Mouse (Mus musculus) lung, postnatal 0 days (tissue): Measurements from ENCODE around the gene Cacna1d. TPM values are rescaled to one million over a fixed set of nuclear protein-coding genes. Genes with fewer than 3 reads are reported as not detected.

Experiments used
- ATAC-seq: fragments of 200-750 bp; cut with Nextera tagmentation; 2 replicates; pipeline ENCODE4 v1.8.0; 2017; ENCODE audit warnings: moderate library complexity
- DNase-seq: peaks from one replicate; pipeline ENCODE4 v3.0.0-alpha.2; 2016; ENCODE audit warnings: low spot score
- H3K27ac ChIP-seq: fragments of 300-500 bp; sonication (generic); 2 replicates; pipeline ENCODE4 v1.5.1; 2014; ENCODE audit warnings: antibody characterized with exemption, mild to moderate bottlenecking, low read length, mixed read lengths
- H3K27me3 ChIP-seq: fragments of 300-500 bp; sonication (generic); replicated peaks from 2 replicates; pipeline ENCODE4 v1.6.1; 2014; ENCODE audit warnings: low read length, mixed read lengths; ENCODE audit not compliant: insufficient read depth
- H3K36me3 ChIP-seq: fragments of 300-500 bp; sonication (generic); 2 replicates; pipeline ENCODE4 v1.6.1; 2014; ENCODE audit warnings: low read length, mixed read lengths; ENCODE audit not compliant: insufficient read depth
- H3K4me1 ChIP-seq: fragments of 300-500 bp; sonication (generic); 2 replicates; pipeline ENCODE4 v1.6.1; 2014; ENCODE audit warnings: antibody characterized with exemption, low read depth, low read length, mixed read lengths; ENCODE audit not compliant: insufficient read depth
- H3K4me2 ChIP-seq: fragments of 300-500 bp; sonication (generic); replicated peaks from 2 replicates; pipeline ENCODE4 v1.6.1; 2014; ENCODE audit warnings: low read depth, mild to moderate bottlenecking, low read length, moderate library complexity, mixed read lengths
- H3K4me3 ChIP-seq: fragments of 300-500 bp; sonication (generic); 2 replicates; pipeline ENCODE4 v1.5.1; 2014; ENCODE audit warnings: low read depth, low read length
- H3K9ac ChIP-seq: fragments of 300-500 bp; sonication (generic); replicated peaks from 2 replicates; pipeline ENCODE4 v1.6.1; 2014; ENCODE audit warnings: low read depth, mild to moderate bottlenecking
- H3K9me3 ChIP-seq: fragments of 300-500 bp; sonication (generic); 2 replicates; pipeline ENCODE4 v1.6.1; 2016; ENCODE audit warnings: low read length, mixed read lengths
- CTCF ChIP-seq: IDR thresholded peaks from 2 replicates; pipeline ENCODE4 v1.5.1; 2016; ENCODE audit warnings: antibody characterized with exemption, mild to moderate bottlenecking
- EP300 ChIP-seq: IDR thresholded peaks from 2 replicates; pipeline ENCODE4 v1.6.1; 2016; ENCODE audit warnings: antibody characterized with exemption, mild to moderate bottlenecking, control low read depth
- WGBS: fragments of 180-500 bp; shearing (Covaris S2); extraction: QIAGEN DNeasy Blood & Tissue Kit; methylation state at CpG from one replicate; pipeline ENCODE4 v1.1.7; 2014; 5-methylcytosine and 5-hydroxymethylcytosine counted together
- polyA plus RNA-seq: library from polyadenylated mRNA; unstranded; fragments of >200 nt; fragmentation: Nextera tagmentation; extraction: Ambion mirVana; gene quantifications from 2 replicates; pipeline ENCODE4 v1.2.1, GENCODE M21; 2015

The Cacna1d gene
- polyA plus RNA-seq, 1 experiment from 2014 or later: 12.5 TPM

DNA sequence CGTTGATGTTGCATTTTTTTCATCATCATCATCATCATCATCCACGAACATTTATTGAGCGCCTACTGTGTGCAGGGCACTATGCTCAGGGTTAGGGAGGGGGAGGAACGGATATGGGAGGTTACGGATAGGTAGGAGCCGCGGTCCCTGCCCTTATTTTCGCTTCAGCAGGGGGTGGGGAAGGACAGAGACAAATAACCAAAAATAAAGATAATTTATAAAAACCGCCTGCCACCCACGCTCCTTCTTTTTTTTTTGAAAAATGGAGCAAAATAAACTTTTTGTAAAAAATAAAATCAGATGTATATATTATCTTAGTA lies 138.3 kb downstream of the Cacna1d start:
- Histone ChIP-seq H3K4me1 (peaks cover 7% of the 10 kb centered on the region), H3K9ac (peak overlapping the region; percentile 64), H3K27me3 (peaks cover 9% of the 10 kb centered on the region; the same call in 1 of the 2 replicates), H3K27ac (peak overlapping the region; percentile 78; the same call in 1 of the 2 replicates), H3K36me3 (no peaks in the 10 kb centered on the region), H3K4me2 (peak overlapping the region; percentile 93), H3K4me3 (peak overlapping the region; percentile 48), H3K9me3 (no peaks in the 10 kb centered on the region)
- peak; percentile 7 for DNase-seq
- no peak for TF ChIP-seq EP300
- no peak for TF ChIP-seq CTCF
- ATAC-seq: no peak
- under 1% methylated on average over 10 of the region's 10 CpGs for WGBS

DNA sequence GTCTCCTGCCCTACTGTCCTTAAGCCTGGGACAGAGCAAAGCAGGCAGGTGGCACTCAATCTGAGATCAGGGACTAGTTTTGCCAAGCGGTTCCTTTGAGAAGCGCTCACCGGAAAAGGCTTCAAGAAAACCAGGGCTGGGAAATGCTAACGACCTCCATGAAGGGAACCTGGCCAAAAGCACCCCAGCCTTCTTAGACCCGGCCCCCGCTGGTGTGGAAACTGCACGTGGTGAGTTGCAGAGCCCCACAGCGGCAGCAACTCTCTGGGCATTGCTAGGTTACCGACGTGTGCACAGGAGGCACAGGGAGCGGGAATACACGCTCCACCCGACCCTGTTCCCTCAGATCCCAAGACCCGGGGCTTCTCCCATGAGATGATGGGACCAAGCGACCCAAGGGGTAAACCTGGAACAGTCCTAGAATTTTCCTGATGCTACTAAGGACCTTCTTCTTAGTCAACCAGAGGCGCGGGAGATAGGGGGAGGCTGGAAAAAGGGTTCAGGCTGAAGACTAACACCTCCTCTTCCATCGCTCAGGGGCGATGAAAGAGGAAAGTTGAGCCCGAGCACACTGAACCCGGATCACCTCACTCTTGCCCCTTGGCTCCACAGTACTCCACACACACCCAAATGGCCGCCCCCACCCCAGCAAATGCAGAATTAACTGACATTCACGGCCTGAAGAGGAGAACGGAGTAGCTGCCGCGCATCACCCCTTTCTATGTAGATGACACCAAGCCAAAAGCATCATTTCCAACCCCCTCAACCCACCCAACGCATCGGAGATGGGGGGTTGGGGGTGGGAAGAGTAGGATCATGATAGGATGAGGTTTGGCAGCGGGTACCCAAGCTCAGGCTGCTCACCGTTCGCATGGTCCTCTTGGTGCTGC lies 138.9 kb downstream of the Cacna1d start:
- peak overlapping the region; percentile 93 for H3K4me2 ChIP-seq
- peaks cover 7% of the 10 kb centered on the region for H3K4me1 ChIP-seq
- peak overlapping the region; percentile 48 for H3K4me3 ChIP-seq
- no peaks in the 10 kb centered on the region for H3K9me3 ChIP-seq
- WGBS: 2% methylated on average over 31 of the region's 31 CpGs
- DNase-seq (peak; percentile 45), ATAC-seq (peak; percentile 52; the same call in 1 of the 2 replicates)
- no peak for TF ChIP-seq CTCF
- TF ChIP-seq EP300: no peak
- no peaks in the 10 kb centered on the region for H3K36me3 ChIP-seq
- H3K27ac ChIP-seq: peak overlapping the region; percentile 47; the same call in 1 of the 2 replicates
- H3K9ac ChIP-seq: peak overlapping the region; percentile 64
- peaks cover 9% of the 10 kb centered on the region; the same call in 1 of the 2 replicates for H3K27me3 ChIP-seq

DNA sequence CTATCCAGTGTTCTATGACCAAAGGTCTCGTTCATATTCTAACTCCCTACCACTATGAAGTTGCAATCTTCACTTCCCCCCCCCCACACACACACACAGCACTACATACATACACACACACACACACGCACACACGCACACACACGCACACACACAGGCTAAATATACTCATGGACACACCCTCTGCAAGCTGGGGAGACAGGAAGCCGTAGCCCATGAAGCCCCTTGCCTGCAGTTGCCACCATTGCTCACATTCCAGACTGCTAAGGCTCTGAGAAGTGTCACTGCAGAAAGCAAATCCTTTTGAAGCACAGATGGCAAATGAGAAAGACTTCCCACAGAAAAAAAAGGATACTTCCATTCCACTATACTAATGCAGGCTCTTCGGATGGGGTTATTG lies 141.0 kb downstream of the Cacna1d start:
- Histone ChIP-seq H3K27ac (no peak overlapping the region), H3K9me3 (no peaks in the 10 kb centered on the region), H3K9ac (no peak overlapping the region), H3K36me3 (no peaks in the 10 kb centered on the region), H3K4me3 (no peak overlapping the region), H3K27me3 (peaks cover 9% of the 10 kb centered on the region; the same call in 1 of the 2 replicates), H3K4me2 (no peak overlapping the region), H3K4me1 (peaks cover 7% of the 10 kb centered on the region)
- no peak for ATAC-seq
- DNase-seq: no peak
- no peak for TF ChIP-seq CTCF
- TF ChIP-seq EP300: no peak
- 67% methylated on average over 6 of the region's 6 CpGs for WGBS

DNA sequence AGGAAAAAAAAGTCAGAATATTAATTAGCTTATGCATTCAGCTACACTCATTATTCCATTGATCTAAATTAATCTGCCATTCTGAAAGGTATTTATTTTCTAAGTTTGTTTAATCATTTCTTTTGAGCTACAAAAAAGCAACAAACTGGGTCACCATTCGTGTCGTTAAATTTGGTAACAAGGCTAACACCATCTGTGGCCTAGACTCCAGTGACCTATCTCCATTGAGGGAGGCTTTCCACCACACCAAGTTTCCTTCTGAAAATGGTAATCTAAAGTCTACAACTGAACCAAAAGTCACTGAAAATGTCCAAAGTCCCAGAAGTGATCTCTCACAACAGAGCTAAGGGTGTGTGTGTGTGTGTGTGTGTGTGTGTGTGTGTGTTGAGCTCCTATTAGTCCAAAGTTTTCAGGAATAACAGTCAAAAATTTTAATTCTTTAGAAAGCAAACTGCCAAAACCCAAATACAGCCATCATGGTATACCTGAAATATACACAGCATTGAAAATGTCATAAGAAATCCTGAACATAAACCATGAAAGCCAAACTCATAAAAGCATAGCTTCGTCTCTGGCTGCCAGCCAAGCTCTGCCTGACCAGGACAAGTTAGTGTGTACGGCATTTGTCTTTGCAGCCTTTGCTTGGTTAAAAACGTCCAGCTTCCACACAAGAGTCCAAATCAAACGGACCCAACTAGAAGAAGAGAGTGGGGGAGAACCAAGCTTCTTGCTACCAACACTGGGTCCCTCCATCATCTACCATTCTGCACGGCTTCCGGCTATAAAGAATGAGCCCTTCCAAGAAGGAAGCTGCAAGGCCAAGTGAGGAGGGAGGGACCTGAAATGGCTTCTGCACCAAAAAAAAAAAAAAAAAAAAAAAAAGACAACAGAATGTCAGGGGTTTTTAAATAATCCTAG lies 146.0 kb downstream of the Cacna1d start:
- Histone ChIP-seq H3K9ac (no peak overlapping the region), H3K36me3 (no peaks in the 10 kb centered on the region), H3K4me2 (no peak overlapping the region), H3K27ac (no peak overlapping the region), H3K9me3 (no peaks in the 10 kb centered on the region), H3K4me3 (no peak overlapping the region), H3K27me3 (no peaks in the 10 kb centered on the region), H3K4me1 (no peaks in the 10 kb centered on the region)
- TF ChIP-seq CTCF: no peak
- TF ChIP-seq EP300: no peak
- ATAC-seq: no peak
- 59% methylated on average over 8 of the region's 8 CpGs for WGBS
- DNase-seq: no peak

DNA sequence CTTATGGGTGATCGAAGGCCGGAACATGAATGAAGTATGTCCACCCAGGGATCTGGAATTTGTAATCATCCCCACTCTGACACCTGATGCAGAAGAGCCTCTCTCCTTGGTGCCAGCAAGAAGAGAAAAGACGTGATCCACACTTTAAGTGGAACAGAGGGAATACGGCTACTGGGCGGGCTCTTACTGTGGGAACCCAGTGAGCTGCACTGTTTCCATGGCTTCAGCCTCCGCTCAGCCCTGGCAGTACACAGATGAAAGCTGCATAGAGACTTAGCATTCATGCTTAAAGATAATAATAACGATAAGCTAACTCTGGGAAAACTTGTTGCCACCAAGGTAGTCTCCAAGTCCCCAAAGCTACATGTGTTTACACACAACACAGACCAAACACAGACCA lies 147.5 kb downstream of the Cacna1d start:
- 86% methylated on average over 7 of the region's 7 CpGs for WGBS
- DNase-seq (no peak), ATAC-seq (no peak)
- H3K4me3 ChIP-seq: no peak overlapping the region
- no peak for TF ChIP-seq EP300
- no peak for TF ChIP-seq CTCF
- no peak overlapping the region for H3K4me2 ChIP-seq
- no peak overlapping the region for H3K9ac ChIP-seq
- H3K9me3 ChIP-seq: no peaks in the 10 kb centered on the region
- H3K27me3 ChIP-seq: no peaks in the 10 kb centered on the region
- H3K4me1 ChIP-seq: no peaks in the 10 kb centered on the region
- no peaks in the 10 kb centered on the region for H3K36me3 ChIP-seq
- no peak overlapping the region for H3K27ac ChIP-seq

DNA sequence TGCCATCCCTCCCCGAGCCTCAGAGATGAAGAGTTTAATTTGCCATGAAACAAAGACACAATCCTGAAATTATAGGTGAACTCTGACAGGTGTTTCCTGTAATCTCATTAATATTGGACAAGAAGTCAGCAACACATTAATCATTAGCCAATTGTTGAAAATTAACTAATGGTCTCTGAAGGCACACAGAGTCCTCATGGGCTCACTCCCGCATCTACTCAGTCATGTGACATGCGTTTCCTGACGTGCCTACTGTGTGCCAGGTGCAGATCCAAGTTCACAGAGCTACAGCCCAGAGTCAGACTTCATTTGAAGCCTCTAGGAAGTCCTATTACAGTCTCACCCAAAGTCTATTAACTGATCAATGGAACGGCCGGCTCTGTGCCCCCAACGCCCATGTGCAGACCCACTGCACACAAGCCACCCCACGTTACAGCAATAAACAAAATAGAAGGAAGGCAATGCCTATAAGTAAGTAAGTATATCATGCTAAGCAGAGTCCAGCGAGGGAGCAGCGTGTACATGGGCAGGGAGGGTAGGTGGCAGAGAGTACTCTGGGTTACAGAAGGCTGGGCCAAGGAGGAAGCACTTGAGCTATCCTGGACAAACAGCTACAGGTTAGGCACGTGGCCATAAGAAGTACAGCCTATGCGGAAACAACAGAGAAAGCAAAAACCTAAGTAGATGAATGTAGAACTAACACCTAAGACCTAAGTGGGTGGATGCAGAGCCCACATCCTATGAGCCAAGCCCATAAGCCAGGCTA lies 149.2 kb downstream of the Cacna1d start:
- DNase-seq: no peak
- no peaks in the 10 kb centered on the region for H3K36me3 ChIP-seq
- H3K9ac ChIP-seq: no peak overlapping the region
- H3K27me3 ChIP-seq: no peaks in the 10 kb centered on the region
- no peaks in the 10 kb centered on the region for H3K4me1 ChIP-seq
- H3K9me3 ChIP-seq: no peaks in the 10 kb centered on the region
- no peak for TF ChIP-seq EP300
- TF ChIP-seq CTCF: no peak
- WGBS: 70% methylated on average over 12 of the region's 12 CpGs
- no peak overlapping the region for H3K4me2 ChIP-seq
- no peak overlapping the region for H3K27ac ChIP-seq
- H3K4me3 ChIP-seq: no peak overlapping the region
- no peak for ATAC-seq
